Mouse (Mus musculus) thymus, adult 2 months (tissue): ENCODE measurements around the gene Mybl2. TPM values are rescaled to one million over a fixed set of nuclear protein-coding genes. Genes with fewer than 3 reads are reported as not detected.

ENCODE experiments used
- DNase-seq: peaks from one replicate; pipeline ENCODE4 v3.0.0; 2021
- H3K27ac ChIP-seq: fragments of 200-500 bp; 2 replicates; pipeline ENCODE4 v1.5.1; 2012; ENCODE audit warnings: low read length, control low read depth; ENCODE audit not compliant: control insufficient read depth, insufficient read depth
- H3K27me3 ChIP-seq: fragments of 200-500 bp; 2 replicates; pipeline ENCODE4 v1.6.1; 2012; ENCODE audit warnings: mild to moderate bottlenecking, low read length, moderate library complexity, mixed read lengths; ENCODE audit not compliant: control insufficient read depth, insufficient read depth
- H3K36me3 ChIP-seq: fragments of 200-500 bp; 2 replicates; pipeline ENCODE4 v1.6.1; 2012; ENCODE audit warnings: mild to moderate bottlenecking, low read length, moderate library complexity; ENCODE audit not compliant: control insufficient read depth, insufficient read depth
- H3K4me1 ChIP-seq: fragments of 200-500 bp; replicated peaks from 2 replicates; pipeline ENCODE4 v1.6.1; 2012; ENCODE audit warnings: low read length; ENCODE audit not compliant: control insufficient read depth, insufficient read depth
- H3K4me3 ChIP-seq: fragments of 200-500 bp; 2 replicates; pipeline ENCODE4 v1.5.1; 2012; ENCODE audit warnings: mild to moderate bottlenecking, low read length, control low read depth, moderate library complexity; ENCODE audit not compliant: control insufficient read depth, insufficient read depth
- CTCF ChIP-seq: fragments of 200-500 bp; IDR thresholded peaks from 2 replicates; pipeline ENCODE4 v1.5.1; 2012; ENCODE audit warnings: mild to moderate bottlenecking, control low read depth, low read length, moderate library complexity, borderline replicate concordance; ENCODE audit not compliant: control insufficient read depth, poor library complexity, insufficient read depth; ENCODE audit errors: extremely low read depth
- POLR2A ChIP-seq: fragments of 200-500 bp; IDR thresholded peaks from 2 replicates; pipeline ENCODE4 v1.6.1; 2012; ENCODE audit warnings: mild to moderate bottlenecking, low read length, control low read depth, moderate library complexity; ENCODE audit not compliant: control insufficient read depth, poor library complexity, insufficient read depth; ENCODE audit errors: extremely low read depth
- WGBS: fragments of 180-500 bp; shearing (Covaris S2); methylation state at CpG from one replicate; pipeline ENCODE4 v1.1.7; 2018; 5-methylcytosine and 5-hydroxymethylcytosine counted together
- polyA plus RNA-seq: library from polyadenylated mRNA; depleted of rRNA; stranded (reverse); fragments of >200 nt; gene quantifications from 2 replicates; pipeline ENCODE4 v1.2.3, GENCODE M21; 2012

Gene Mybl2
- polyA plus RNA-seq, 1 experiment: 29.8 TPM

DNA sequence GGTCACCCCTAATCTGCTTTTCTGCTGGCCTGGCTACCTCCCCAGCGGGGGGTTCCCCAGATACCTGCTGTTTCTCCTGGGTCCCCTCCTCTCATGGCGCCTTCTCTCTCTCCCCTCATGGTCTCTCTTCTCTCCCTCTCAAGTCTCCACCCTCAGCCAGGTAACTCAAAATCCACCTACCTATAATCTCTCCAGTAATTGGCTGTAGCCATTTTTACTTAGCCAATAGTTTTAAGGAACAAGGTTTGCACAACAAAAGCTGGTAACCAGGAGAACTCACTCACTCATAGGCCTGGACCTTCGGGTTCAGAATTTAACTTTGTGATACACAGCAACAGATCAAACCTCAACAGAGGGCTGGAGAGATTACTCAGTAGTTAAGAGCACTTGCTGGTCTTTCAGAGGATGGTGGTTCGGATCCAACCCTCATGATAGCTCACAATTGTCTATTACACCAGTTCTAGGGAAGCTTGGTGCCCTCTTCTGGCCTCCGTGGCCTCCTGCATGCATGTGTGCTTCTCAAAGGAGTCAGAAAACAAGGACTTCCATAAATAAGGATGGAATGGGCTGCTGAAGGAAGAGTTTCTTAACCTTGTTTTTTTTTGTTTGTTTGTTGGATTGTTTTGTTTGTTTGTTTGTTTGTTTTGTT lies 35.1 kb downstream of the Mybl2 start:
- WGBS: 79% methylated on average over 5 of the region's 5 CpGs
- Histone ChIP-seq H3K27me3 (no peaks in the 10 kb centered on the region), H3K27ac (no peak overlapping the region), H3K4me1 (no peaks in the 10 kb centered on the region), H3K4me3 (no peak overlapping the region), H3K36me3 (no peaks in the 10 kb centered on the region)
- DNase-seq: no peak
- TF ChIP-seq POLR2A (no peak), CTCF (no peak)

DNA sequence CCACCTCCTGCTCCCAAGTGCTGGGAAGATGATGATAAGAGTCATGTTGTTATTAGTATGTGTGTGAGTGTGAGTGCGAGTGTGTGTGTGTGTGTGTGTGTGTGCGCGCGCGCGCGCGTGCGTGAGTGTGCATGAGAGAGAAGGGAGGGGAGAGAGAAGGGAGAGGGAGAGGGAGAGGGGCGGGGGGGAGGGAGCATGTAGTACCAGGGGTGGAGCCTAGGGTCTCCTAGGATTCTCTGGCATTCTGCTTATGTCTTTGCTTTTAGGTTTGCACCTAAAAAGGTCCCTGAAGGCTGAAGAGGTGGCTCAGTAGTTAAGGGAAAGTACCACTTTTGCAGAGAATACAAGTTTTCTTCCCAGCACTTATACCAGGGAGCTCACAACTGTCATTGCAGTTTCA lies 40.4 kb downstream of the Mybl2 start:
- 98% methylated on average over 10 of the region's 10 CpGs for WGBS
- Histone ChIP-seq H3K4me1 (no peaks in the 10 kb centered on the region), H3K36me3 (no peaks in the 10 kb centered on the region), H3K27me3 (no peaks in the 10 kb centered on the region), H3K27ac (no peak overlapping the region), H3K4me3 (no peak overlapping the region)
- no peak for DNase-seq
- no peak for TF ChIP-seq POLR2A
- TF ChIP-seq CTCF: no peak

DNA sequence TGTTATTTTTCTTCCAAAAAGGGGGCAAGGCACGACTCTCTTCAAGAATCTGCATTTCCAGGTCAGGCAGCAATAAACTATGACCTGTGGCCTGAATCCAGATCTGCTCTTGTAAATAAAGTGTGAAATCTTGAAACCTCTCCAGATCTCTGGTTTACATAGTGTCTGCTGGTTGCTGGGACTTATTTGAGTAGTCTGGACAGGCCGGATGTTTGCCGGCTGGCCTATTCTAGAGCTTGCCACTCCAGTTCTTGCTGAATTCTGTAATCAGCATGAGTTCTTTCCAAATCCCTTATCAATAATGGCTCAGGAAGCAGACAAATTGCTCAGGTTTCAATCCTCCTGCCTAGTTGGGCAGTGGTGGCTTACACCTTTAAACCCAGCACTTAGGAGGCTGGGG lies 41.3 kb downstream of the Mybl2 start:
- no peak for TF ChIP-seq POLR2A
- no peak for TF ChIP-seq CTCF
- no peak for DNase-seq
- 94% methylated on average over 3 of the region's 3 CpGs for WGBS

DNA sequence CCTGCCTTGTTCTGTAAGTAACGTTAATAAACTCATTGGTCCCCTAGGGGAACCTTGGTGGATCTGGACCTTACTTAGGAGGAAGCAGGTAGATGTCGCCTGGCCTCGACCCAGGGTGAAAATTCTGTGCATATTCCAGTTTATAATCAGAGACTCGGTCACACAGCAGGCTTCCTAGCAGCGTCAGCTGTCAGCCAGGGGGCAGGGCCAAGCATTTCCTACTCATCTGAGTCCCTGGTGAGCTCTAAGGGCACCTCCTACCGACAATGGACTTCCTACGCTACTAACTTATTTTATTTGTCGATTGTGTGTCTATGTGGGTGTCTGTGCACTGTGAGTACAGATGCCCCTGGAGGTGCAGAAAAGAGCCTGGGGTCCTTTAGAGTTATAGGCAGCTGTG lies 45.4 kb downstream of the Mybl2 start:
- WGBS: 29% methylated on average over 8 of the region's 8 CpGs
- TF ChIP-seq CTCF (no peak), POLR2A (no peak)
- H3K27me3 ChIP-seq: no peaks in the 10 kb centered on the region
- no peak overlapping the region for H3K27ac ChIP-seq
- DNase-seq: no peak
- H3K4me3 ChIP-seq: no peak overlapping the region
- no peaks in the 10 kb centered on the region for H3K36me3 ChIP-seq
- H3K4me1 ChIP-seq: peaks cover 23% of the 10 kb centered on the region

More for the DNA sequence above, 41.3 kb downstream of the Mybl2 start:
- Histone ChIP-seq H3K36me3 (no peaks in the 10 kb centered on the region), H3K4me3 (no peak overlapping the region), H3K27ac (no peak overlapping the region), H3K4me1 (no peaks in the 10 kb centered on the region), H3K27me3 (no peaks in the 10 kb centered on the region)

DNA sequence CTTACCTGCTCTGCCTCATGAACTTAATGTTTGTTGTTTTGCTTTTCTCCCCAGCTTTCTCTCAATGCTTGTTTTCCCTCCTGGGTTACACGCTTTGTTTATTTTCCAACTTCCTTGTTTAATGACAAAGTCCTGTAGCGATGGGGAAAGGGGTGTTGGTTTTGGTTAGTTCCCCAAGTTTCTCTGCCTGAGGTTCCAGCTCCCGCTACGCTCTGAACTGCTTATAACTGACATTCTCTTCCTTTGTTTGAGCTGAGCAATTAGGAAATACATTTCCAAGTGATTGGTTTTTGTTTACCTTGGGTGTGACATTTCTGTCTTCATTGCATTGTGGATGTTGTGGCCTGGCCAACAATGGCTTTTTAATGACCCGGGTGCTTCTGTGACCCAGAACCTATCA lies 46.1 kb downstream of the Mybl2 start:
- Histone ChIP-seq H3K4me3 (no peak overlapping the region), H3K4me1 (peaks cover 23% of the 10 kb centered on the region), H3K36me3 (no peaks in the 10 kb centered on the region), H3K27ac (no peak overlapping the region), H3K27me3 (no peaks in the 10 kb centered on the region)
- TF ChIP-seq POLR2A (no peak), CTCF (no peak)
- DNase-seq: no peak
- 62% methylated on average over 5 of the region's 5 CpGs for WGBS

DNA sequence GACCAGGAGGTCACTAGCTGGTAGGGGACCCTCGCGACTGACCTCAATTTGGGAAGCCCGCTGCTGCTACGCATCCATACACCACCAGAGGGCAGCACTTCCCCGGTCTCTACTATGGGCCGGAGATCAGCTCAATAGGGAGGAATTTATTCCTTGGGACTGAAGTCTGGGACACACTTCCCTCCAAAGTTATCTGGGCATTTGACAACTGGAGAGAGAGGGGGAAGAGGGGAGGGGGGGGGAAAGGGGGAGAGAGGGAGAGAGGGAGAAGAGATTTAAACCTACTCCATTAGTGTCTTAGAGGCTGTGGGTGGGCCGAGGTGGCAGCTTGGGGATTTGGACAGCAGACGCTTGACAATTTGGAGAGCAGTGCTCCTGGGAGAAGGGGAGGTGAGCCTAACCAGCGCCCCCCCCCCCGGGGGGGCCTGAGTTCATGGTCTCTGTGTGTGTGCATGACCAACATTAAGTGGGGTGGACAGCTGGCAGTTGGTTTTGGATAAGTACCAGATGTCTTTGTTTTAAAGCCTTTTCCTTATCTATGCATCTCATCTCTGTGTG lies 47.2 kb downstream of the Mybl2 start:
- Histone ChIP-seq H3K4me3 (no peak overlapping the region), H3K4me1 (peaks cover 23% of the 10 kb centered on the region), H3K27me3 (no peaks in the 10 kb centered on the region), H3K27ac (no peak overlapping the region), H3K36me3 (no peaks in the 10 kb centered on the region)
- peak; percentile 76 for DNase-seq
- TF ChIP-seq POLR2A: no peak
- TF ChIP-seq CTCF: peak; percentile 88
- 15% methylated on average over 10 of the region's 10 CpGs for WGBS

DNA sequence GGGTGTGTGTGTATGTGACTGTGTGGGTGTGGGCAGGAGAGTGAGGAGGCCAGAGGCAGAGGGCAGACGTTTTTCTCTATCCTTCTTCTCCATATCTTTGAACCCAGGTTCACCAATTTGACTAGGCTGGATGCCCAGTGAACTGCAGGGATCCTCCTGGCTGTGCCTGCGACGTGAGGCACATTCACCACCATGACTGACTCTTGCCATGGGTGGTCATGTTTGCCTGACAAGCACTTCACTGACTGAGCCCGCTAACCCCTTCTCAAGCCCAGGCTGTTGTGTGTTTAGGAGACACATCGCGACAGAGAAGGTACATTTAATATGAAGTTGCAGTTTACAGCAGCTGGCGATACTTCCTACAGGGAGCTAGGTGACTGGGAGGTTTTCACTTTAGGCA lies 47.7 kb downstream of the Mybl2 start:
- Histone ChIP-seq H3K36me3 (no peaks in the 10 kb centered on the region), H3K4me3 (no peak overlapping the region), H3K27ac (no peak overlapping the region), H3K4me1 (peaks cover 23% of the 10 kb centered on the region), H3K27me3 (no peaks in the 10 kb centered on the region)
- WGBS: 69% methylated on average over 7 of the region's 7 CpGs
- TF ChIP-seq POLR2A (no peak), CTCF (no peak)
- DNase-seq: no peak
